ENCODE assay signal across 16 mouse cellular contexts in the genomic region with DNA sequence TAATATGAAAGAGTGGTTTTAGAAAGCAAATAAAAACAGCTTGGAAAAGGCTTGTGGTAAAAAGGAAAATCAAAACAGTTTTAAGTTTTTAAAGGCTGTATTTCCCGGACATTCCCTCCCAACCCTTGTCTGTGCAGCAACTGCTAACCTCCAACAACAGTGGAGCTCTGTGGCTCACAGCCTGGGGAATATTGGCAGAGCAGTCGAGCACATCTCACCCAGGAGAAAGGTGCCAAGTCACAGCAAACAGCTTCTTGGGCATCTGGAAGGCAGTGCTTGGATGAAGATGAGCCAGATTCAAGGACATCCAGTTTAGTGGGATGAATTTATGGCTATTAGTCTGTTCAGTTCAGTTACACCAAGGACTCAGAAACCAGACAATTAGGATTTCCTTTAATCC.
DNase-seq lines count a peak whose midpoint lies in the region; ATAC-seq and TF ChIP-seq lines count a peak whose summit lies in the region.
"Had no signal": no experiment of that assay in that cellular context is flagged by ENCODE, and none has a peak within 500 bp of the region (broad histone marks: within the 10 kb centered on the region; RNA-seq: fewer than 3 reads in every experiment).

No protein-coding gene starts in this region.

- no peak overlapping the region for H3K4me2 ChIP-seq in lung, embryonic 14.5 days
- H3K4me2 ChIP-seq in lung, postnatal 0 days (replicated peaks; ENCODE audit: low read depth, low read length), result no peak overlapping the region
- no peak overlapping the region for H3K4me2 ChIP-seq in liver, embryonic 12.5 days
- H3K4me2 ChIP-seq: forebrain, embryonic 12.5 days; limb, embryonic 12.5 days had no signal

- H3K27me3 ChIP-seq in lung, embryonic 14.5 days (ENCODE audit: insufficient read depth, low read length), result no peaks in the 10 kb centered on the region
- H3K27me3 ChIP-seq in lung, postnatal 0 days (replicated peaks; ENCODE audit: insufficient read depth, low read length), result no peaks in the 10 kb centered on the region
- no peaks in the 10 kb centered on the region for H3K27me3 ChIP-seq in liver, embryonic 12.5 days (replicated peaks)
- H3K27me3 ChIP-seq: forebrain, embryonic 12.5 days; limb, embryonic 12.5 days had no signal

- H3K4me1 ChIP-seq in lung, embryonic 14.5 days (ENCODE audit: insufficient read depth), result no peaks in the 10 kb centered on the region
- no peaks in the 10 kb centered on the region for H3K4me1 ChIP-seq in lung, postnatal 0 days (ENCODE audit: insufficient read depth, low read depth, low read length)
- no peaks in the 10 kb centered on the region for H3K4me1 ChIP-seq in liver, embryonic 12.5 days
- H3K4me1 ChIP-seq: forebrain, embryonic 12.5 days; limb, embryonic 12.5 days had no signal

- no peaks in the 10 kb centered on the region for H3K9me3 ChIP-seq in lung, embryonic 14.5 days (ENCODE audit: low read depth, low read length)
- H3K9me3 ChIP-seq in lung, postnatal 0 days (ENCODE audit: low read length), result no peaks in the 10 kb centered on the region
- H3K9me3 ChIP-seq in liver, embryonic 12.5 days (replicated peaks), result no peaks in the 10 kb centered on the region
- H3K9me3 ChIP-seq: forebrain, embryonic 12.5 days; limb, embryonic 12.5 days had no signal

- WGBS in lung, embryonic 14.5 days, result 46% methylated on average over 2 of the region's 2 CpGs
- WGBS in lung, postnatal 0 days, result 36% methylated on average over 2 of the region's 2 CpGs
- WGBS in liver, embryonic 12.5 days (ENCODE audit: insufficient replicate concordance), result 31% methylated on average over 2 of the region's 2 CpGs

- no peak for TF ChIP-seq CTCF in gastrocnemius, adult 2 months (IDR thresholded peaks at IDR 0.05)
- TF ChIP-seq CTCF in lung, embryonic 14.5 days (IDR thresholded peaks at IDR 0.05; ENCODE audit: low read depth), result no peak
- TF ChIP-seq CTCF in lung, postnatal 0 days (IDR thresholded peaks at IDR 0.05), result no peak

- ATAC-seq in lung, embryonic 14.5 days (ENCODE audit: insufficient read depth), result no peak
- no peak for ATAC-seq in lung, postnatal 0 days
- no peak for ATAC-seq in liver, embryonic 12.5 days
- no peak for ATAC-seq in erythroid progenitor cell, adult 5-6 weeks (replicated peaks; ENCODE audit: low FRiP score, poor library complexity, severe bottlenecking)

- no peaks in the 10 kb centered on the region for H3K36me3 ChIP-seq in lung, embryonic 14.5 days (ENCODE audit: insufficient read depth)
- H3K36me3 ChIP-seq in lung, postnatal 0 days (ENCODE audit: insufficient read depth, low read length), result no peaks in the 10 kb centered on the region
- no peaks in the 10 kb centered on the region for H3K36me3 ChIP-seq in liver, embryonic 12.5 days
- H3K36me3 ChIP-seq: forebrain, embryonic 12.5 days; limb, embryonic 12.5 days had no signal

- TF ChIP-seq EP300 in lung, postnatal 0 days (IDR thresholded peaks at IDR 0.05), result no peak

- intact Hi-C loops in gastrocnemius, adult 2 months (cut with DNase I), result no loop called here

- no peak overlapping the region for H3K27ac ChIP-seq in gastrocnemius, adult 2 months
- H3K27ac ChIP-seq in lung, embryonic 14.5 days (ENCODE audit: low read depth), result no peak overlapping the region
- H3K27ac ChIP-seq in lung, postnatal 0 days (ENCODE audit: low read length), result no peak overlapping the region
- no peak overlapping the region for H3K27ac ChIP-seq in liver, embryonic 12.5 days
- H3K27ac ChIP-seq: forebrain, embryonic 12.5 days; limb, embryonic 12.5 days; stomach, postnatal 0 days had no signal

- peak; percentile 19 for DNase-seq in gastrocnemius, adult 2 months
- no peak for DNase-seq in gastrocnemius, postnatal 25 days
- peak; percentile 8 for DNase-seq in lung, embryonic 14.5 days
- DNase-seq in lung, postnatal 0 days (ENCODE audit: low spot score), result no peak
- peak; percentile 2 for DNase-seq in cerebellum, adult 9-10 months
- peak; percentile 47 to 59 for DNase-seq in layer of hippocampus, postnatal 10 days (ENCODE audit: low spot score in 2 of 2)
- DNase-seq: adrenal gland, postnatal 25 days; kidney, adult 9 months; lung, adult 18-20 months; thymus, postnatal 25 days had no signal

- no peak overlapping the region for H3K4me3 ChIP-seq in gastrocnemius, adult 2 months
- no peak overlapping the region for H3K4me3 ChIP-seq in lung, embryonic 14.5 days (ENCODE audit: low read depth, low read length)
- H3K4me3 ChIP-seq in lung, postnatal 0 days (ENCODE audit: low read depth, low read length), result no peak overlapping the region
- H3K4me3 ChIP-seq in liver, embryonic 12.5 days, result no peak overlapping the region
- H3K4me3 ChIP-seq: forebrain, embryonic 12.5 days; limb, embryonic 12.5 days; myocyte had no signal

- no peak overlapping the region for H3K9ac ChIP-seq in lung, embryonic 14.5 days
- no peak overlapping the region for H3K9ac ChIP-seq in lung, postnatal 0 days (replicated peaks; ENCODE audit: low read depth)
- no peak overlapping the region for H3K9ac ChIP-seq in liver, embryonic 12.5 days
- H3K9ac ChIP-seq: forebrain, embryonic 12.5 days; limb, embryonic 12.5 days had no signal

Comparison
In these comparisons a context has a peak if more than half of its experiments do, and no peak if none do; other contexts are left out.
1. DNase-seq: peak in gastrocnemius, adult 2 months (single experiment), lung, embryonic 14.5 days (single experiment), cerebellum, adult 9-10 months (single experiment) and layer of hippocampus, postnatal 10 days (2 of 2); none in gastrocnemius, postnatal 25 days (single experiment) and lung, postnatal 0 days (single experiment).